Mouse (Mus musculus): ENCODE measurements around the gene Adamts6.

Adamts6 gene

GRCm38 (mm10) chr13:104287366-104288225 lies at the start of gene Adamts6:
Adamts6 (plus strand) TSS chr13:104287835.
- no peak for DNase-seq (ENCODE audit: low read depth, low spot score)

- DNase-seq (ENCODE audit: low read depth, low spot score): no peak
Measured at GRCm38 (mm10) chr13:104258997-104259396, 28.6 kb upstream of the Adamts6 start.

GRCm38 (mm10) chr13:104285031-104285431 lies 2.6 kb upstream of the Adamts6 start:
- DNase-seq (ENCODE audit: low read depth, low spot score): no peak

GRCm38 (mm10) chr13:104285737-104286311 lies 1.8 kb upstream of the Adamts6 start:
- DNase-seq (ENCODE audit: low read depth, low spot score): peak; percentile 22

- no peak for DNase-seq (ENCODE audit: low read depth, low spot score)
Measured at GRCm38 (mm10) chr13:104286336-104286735, 1.3 kb upstream of the Adamts6 start.

DNA sequence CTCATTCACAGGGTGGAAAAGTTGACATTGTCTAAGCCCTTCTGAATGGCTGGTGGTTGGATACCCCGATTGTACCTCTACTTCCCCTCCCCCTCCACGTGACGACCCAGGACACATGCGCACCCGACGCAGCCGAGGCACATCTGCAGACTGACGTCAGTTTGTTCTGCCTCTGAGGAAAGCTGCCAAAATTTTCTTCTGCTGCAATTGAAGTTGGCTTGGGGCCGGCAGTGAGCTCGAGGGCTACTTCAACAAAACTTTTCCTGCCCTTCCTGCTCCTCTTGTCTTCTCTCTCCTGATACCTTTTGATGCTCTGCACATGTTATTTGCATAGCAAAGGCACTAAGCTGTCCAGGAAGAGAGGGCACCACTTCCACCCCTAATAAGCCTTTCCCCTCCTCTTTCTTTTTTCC lies 732 bp upstream of the Adamts6 start:
- DNase-seq (ENCODE audit: low read depth, low spot score): peak; percentile 95

GRCm38 (mm10) chr13:104288226-104288859 lies 708 bp downstream of the Adamts6 start:
- DNase-seq (ENCODE audit: low read depth, low spot score): peak; percentile 59

- DNase-seq (ENCODE audit: low read depth, low spot score): no peak
Measured at GRCm38 (mm10) chr13:104289176-104289575, 1.5 kb downstream of the Adamts6 start.

GRCm38 (mm10) chr13:104295472-104295871 lies 7.8 kb downstream of the Adamts6 start:
- DNase-seq (ENCODE audit: low read depth, low spot score): no peak

DNA sequence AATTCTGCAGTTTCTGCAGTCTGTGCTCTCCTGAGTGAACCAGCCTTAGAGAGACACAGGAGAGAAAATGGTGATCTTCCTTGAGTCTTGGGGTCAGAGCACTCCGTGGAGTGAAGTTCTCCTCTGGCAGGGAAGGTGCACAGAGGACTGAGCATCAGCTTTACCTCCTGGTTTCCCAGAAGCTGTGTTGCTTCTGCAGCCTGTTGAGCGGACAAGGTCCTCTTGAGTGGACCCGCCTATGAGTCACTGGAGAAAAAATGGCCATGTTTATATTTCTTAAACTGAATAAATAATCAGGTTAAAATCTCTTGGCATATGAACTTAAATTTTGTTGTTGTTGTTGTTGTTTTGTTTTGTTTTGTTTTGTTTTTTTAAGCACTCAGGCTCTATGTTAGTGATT lies 41.7 kb downstream of the Adamts6 start:
- DNase-seq (ENCODE audit: low read depth, low spot score): no peak

DNA sequence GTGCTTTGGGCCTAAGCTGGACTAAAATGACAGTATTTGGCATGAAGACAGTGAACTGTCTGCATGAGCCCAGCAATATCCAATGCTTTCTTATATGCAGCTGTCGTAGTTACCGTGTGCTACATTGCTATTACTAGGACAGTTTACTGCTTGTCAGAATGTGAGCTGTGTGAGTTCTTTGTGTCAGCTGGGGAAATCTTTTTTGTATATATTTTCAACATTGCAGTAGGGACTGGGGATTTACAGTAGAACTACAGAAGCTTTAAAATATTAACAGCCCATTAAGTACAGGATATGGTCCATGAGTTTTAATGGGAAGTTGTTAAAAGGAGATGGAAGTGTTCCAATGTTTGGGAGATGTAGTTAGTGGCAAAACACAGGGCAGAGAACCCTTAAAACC lies 42.1 kb downstream of the Adamts6 start:
- DNase-seq (ENCODE audit: low read depth, low spot score): no peak

DNA sequence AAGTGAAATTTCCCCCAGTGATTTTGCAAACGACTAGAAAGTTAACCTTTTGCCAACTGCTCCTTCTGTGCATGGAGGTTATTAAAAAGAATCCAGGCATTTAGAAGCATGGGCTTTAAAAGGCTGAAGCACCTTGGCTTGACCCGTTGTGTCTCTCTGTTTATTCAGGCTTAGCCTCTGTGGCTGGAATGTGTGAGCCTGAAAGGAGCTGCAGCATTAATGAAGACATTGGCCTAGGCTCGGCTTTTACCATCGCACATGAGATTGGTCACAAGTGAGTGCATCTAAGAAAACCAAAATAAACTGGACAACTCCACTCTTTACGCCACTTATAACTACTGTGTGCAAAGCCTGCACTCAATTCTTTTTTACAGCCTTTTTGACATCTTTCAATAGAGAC lies 65.0 kb downstream of the Adamts6 start:
- no peak for DNase-seq (ENCODE audit: low read depth, low spot score)

DNA sequence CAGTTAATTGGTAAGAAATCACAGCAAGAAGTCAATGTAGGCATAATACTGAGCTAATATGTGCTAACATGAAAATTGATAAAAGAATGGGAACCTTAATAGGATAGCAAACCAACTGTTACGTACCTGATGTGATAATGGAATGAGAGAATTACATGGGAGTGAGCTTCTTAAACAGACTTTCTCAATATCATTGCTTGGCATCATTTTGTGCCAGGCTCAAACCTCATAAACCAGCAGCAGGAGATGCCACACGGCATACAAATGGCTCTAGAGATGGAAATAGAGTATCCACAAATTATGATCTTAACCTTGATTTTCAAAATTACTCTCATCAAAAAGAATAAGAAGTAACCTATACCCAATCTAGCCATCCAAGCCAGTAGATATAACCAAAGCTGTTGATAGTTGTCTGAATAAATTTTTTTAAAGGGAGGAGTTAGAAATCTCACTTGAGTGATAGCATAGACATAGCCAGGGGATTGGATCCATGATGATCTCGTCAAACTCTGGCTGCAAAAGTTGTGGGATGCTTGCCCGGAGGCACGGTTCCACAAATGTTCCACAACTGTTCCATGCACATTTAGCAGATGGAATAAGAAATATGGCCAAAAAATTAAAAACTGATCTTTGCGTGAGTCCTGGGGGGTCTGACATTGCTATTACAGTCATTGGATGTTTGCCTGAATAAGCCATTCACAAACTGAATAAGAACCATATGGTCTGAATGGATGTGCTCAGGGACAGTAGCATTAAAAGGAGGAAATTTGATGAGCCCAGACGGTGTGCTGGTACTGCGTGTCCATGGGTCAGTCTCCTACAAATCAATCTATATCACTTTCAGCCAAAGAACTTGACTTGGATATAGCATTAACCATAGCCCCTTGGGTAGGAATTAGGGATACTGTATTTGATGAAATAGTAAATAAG lies 106.1 kb downstream of the Adamts6 start:
- DNase-seq (ENCODE audit: low read depth, low spot score): peak; percentile 3

DNA sequence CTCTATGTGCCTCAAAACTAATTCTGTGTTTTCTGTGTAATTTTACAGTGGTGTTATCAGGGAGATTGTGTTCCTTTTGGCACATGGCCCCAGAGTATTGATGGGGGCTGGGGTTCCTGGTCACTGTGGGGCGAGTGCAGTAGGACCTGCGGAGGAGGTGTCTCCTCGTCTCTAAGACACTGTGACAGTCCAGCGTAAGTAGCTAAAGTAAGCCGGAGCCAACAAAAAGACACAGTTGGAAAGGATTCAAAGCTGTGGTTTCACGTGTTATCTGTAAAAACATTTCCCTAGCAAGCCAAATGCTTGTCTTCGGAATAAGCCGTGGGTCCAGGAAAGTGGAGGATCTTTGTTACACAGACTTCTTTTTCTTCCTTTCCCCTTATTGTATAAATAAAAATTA lies 110.2 kb downstream of the Adamts6 start:
- DNase-seq (ENCODE audit: low read depth, low spot score): peak; percentile 22

DNA sequence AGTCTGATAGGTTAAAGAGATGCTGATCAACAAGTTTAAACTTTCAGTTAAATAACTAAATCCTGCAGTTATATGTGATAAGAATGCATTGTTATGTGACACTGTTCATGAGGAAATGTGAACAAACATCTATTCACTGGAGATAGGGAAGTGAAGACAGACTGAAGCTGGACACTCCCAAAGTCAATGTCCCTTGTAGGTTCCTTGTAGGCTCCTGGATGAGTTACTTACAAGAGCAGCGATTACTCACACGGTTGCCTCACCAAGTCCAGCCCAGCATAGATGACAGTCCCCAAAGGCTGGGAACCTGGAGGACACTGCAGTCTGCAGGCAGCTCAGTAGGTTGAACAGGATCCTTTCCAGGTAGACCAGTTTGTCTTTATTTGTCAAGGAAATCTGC lies 145.1 kb downstream of the Adamts6 start:
- DNase-seq (ENCODE audit: low read depth, low spot score): no peak

GRCm38 (mm10) chr13:104442559-104442958 lies 154.9 kb downstream of the Adamts6 start:
- no peak for DNase-seq (ENCODE audit: low read depth, low spot score)

DNA sequence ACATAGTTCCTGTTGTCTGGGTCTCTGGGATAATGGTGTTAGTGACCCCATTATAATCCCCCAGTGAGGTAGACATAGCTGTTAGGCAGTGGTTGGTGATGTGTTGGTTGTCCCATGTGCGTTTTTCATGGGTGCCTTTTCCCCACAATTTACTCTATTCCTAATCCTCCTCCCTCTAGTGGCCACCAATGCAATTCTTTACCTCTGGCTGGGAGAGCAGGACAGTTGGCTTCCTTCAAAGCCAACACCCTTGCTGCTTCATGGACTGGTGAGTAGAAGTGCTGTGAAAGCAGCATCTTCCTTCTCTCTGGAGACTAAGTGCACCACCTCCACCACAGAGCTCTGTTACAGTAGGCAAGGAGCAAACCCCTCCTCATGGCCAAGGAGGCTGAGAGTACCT lies 157.8 kb downstream of the Adamts6 start:
- DNase-seq (ENCODE audit: low read depth, low spot score): no peak

DNA sequence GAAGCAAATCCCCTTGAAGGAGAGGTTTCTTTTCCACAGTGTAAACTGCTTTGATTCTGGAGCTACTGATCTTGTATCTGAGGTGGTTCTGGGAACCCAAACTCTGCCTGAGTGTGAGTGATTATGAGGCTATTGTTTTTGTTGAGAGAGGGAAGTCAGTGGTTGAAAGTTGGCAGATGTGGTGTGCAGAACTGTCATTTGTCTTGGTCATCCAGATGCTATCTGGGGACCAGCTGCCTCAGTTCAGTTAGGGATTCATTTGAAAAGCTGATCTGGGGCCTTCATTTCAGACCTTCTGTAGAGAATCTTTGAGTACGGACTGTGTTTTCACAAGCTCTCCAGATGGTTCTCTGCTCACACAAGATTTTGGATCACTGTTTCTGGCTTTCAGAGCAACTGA lies 159.3 kb downstream of the Adamts6 start:
- no peak for DNase-seq (ENCODE audit: low read depth, low spot score)

GRCm38 (mm10) chr13:104447470-104447869 lies 159.8 kb downstream of the Adamts6 start:
- no peak for DNase-seq (ENCODE audit: low read depth, low spot score)

- no peak for DNase-seq (ENCODE audit: low read depth, low spot score)
Measured at GRCm38 (mm10) chr13:104448349-104448748, 160.7 kb downstream of the Adamts6 start.

GRCm38 (mm10) chr13:104453271-104453974 lies 165.8 kb downstream of the Adamts6 start:
- no peak for DNase-seq (ENCODE audit: low read depth, low spot score)
